Mouse (Mus musculus) CH12F3 (cell line): Measurements from ENCODE around the gene Pbx1.

Experiments used
- in situ Hi-C: fragments of 300-500 bp; cut with MboI; formaldehyde crosslinking; loops from 2 replicates; pipeline ENCODE4 v1.14.3; 2020; ENCODE audit warnings: low sequenced_read_pairs

The Pbx1 gene

GRCm38 (mm10) chr1:168426900-168427299 lies 5.2 kb downstream of the Pbx1 start:
- in situ Hi-C loops, result no loop called here

GRCm38 (mm10) chr1:168426281-168426680 lies 5.8 kb downstream of the Pbx1 start:
- in situ Hi-C loops, result no loop called here

- in situ Hi-C loops, result no loop called here
Observed at GRCm38 (mm10) chr1:168425017-168425705, 6.9 kb downstream of the Pbx1 start.

GRCm38 (mm10) chr1:168423389-168423930 lies 8.6 kb downstream of the Pbx1 start:
- in situ Hi-C loops, result no loop called here

- in situ Hi-C loops, result no loop called here
Observed at GRCm38 (mm10) chr1:168418903-168419302, 13.2 kb downstream of the Pbx1 start.

GRCm38 (mm10) chr1:168417626-168418025 lies 14.4 kb downstream of the Pbx1 start:
- in situ Hi-C loops, result no loop called here

- in situ Hi-C loops, result no loop called here
Observed at GRCm38 (mm10) chr1:168416729-168417437, 15.2 kb downstream of the Pbx1 start.

GRCm38 (mm10) chr1:168410611-168411010 lies 21.5 kb downstream of the Pbx1 start:
- in situ Hi-C loops, result no loop called here

GRCm38 (mm10) chr1:168410054-168410453 lies 22.0 kb downstream of the Pbx1 start:
- in situ Hi-C loops, result no loop called here

- in situ Hi-C loops, result no loop called here
Observed at GRCm38 (mm10) chr1:168408757-168409156, 23.3 kb downstream of the Pbx1 start.

- in situ Hi-C loops, result no loop called here
Observed at GRCm38 (mm10) chr1:168407958-168408357, 24.1 kb downstream of the Pbx1 start.

- in situ Hi-C loops, result no loop called here
Observed at GRCm38 (mm10) chr1:168406291-168406675, 25.8 kb downstream of the Pbx1 start.

GRCm38 (mm10) chr1:168405645-168406290 lies 26.3 kb downstream of the Pbx1 start:
- in situ Hi-C loops, result no loop called here

- in situ Hi-C loops, result no loop called here
Observed at GRCm38 (mm10) chr1:168403529-168403928, 28.5 kb downstream of the Pbx1 start.

- in situ Hi-C loops, result no loop called here
Observed at GRCm38 (mm10) chr1:168402683-168403082, 29.4 kb downstream of the Pbx1 start.

GRCm38 (mm10) chr1:168395523-168396159 lies 36.4 kb downstream of the Pbx1 start:
- in situ Hi-C loops, result no loop called here

GRCm38 (mm10) chr1:168394535-168394934 lies 37.5 kb downstream of the Pbx1 start:
- in situ Hi-C loops, result no loop called here

- in situ Hi-C loops, result no loop called here
Observed at GRCm38 (mm10) chr1:168393456-168393855, 38.6 kb downstream of the Pbx1 start.

- in situ Hi-C loops, result no loop called here
Observed at GRCm38 (mm10) chr1:168392500-168392853, 39.6 kb downstream of the Pbx1 start.

- in situ Hi-C loops, result no loop called here
Observed at GRCm38 (mm10) chr1:168391617-168392499, 40.2 kb downstream of the Pbx1 start.
